Mouse (Mus musculus) limb, embryonic 10.5 days (tissue): ENCODE results near the gene Acot7. TPM values are rescaled to one million over a fixed set of nuclear protein-coding genes. Genes with fewer than 3 reads are reported as not detected.

ENCODE experiments used
- DNase-seq: peaks from one replicate; pipeline ENCODE4 v3.0.0-alpha.2; 2017; ENCODE audit warnings: low spot score
- H3K27ac ChIP-seq: fragments of 300-500 bp; sonication (generic); 2 replicates; pipeline ENCODE4 v1.5.1; 2016; ENCODE audit warnings: mild to moderate bottlenecking
- H3K27me3 ChIP-seq: fragments of 300-500 bp; sonication (generic); 2 replicates; pipeline ENCODE4 v1.6.1; 2016; ENCODE audit warnings: low read depth, mild to moderate bottlenecking; ENCODE audit not compliant: poor library complexity, severe bottlenecking
- H3K36me3 ChIP-seq: fragments of 300-500 bp; sonication (generic); 2 replicates; pipeline ENCODE4 v1.6.1; 2016; ENCODE audit warnings: mild to moderate bottlenecking, moderate library complexity
- H3K4me1 ChIP-seq: fragments of 300-500 bp; sonication (generic); 2 replicates; pipeline ENCODE4 v1.6.1; 2016
- H3K4me3 ChIP-seq: fragments of 300-500 bp; sonication (generic); 2 replicates; pipeline ENCODE4 v1.5.1; 2016; ENCODE audit warnings: mild to moderate bottlenecking, moderate library complexity
- H3K9me3 ChIP-seq: fragments of 300-500 bp; sonication (generic); replicated peaks from 2 replicates; pipeline ENCODE4 v1.6.1; 2016; ENCODE audit warnings: mild to moderate bottlenecking
- WGBS: fragments of 180-500 bp; shearing (Covaris S2); methylation state at CpG from one replicate; pipeline ENCODE4 v1.1.7; 2016; 5-methylcytosine and 5-hydroxymethylcytosine counted together
- polyA plus RNA-seq: library from polyadenylated mRNA; unstranded; fragments of >200 nt; fragmentation: Nextera tagmentation; extraction: Ambion mirVana; gene quantifications from 2 replicates; pipeline ENCODE4 v1.2.1, GENCODE M21; 2016

The Acot7 gene
- polyA plus RNA-seq, 1 experiment from 2014 or later: 34.8 TPM

- DNase-seq: peak; percentile 75
- H3K4me1 ChIP-seq: peaks cover 31% of the 10 kb centered on the region
- 5% methylated on average over 10 of the region's 10 CpGs for WGBS
These were observed 107.6 kb downstream of the Acot7 start for GRCm38 (mm10) chr4:152285505-152285904.

DNA sequence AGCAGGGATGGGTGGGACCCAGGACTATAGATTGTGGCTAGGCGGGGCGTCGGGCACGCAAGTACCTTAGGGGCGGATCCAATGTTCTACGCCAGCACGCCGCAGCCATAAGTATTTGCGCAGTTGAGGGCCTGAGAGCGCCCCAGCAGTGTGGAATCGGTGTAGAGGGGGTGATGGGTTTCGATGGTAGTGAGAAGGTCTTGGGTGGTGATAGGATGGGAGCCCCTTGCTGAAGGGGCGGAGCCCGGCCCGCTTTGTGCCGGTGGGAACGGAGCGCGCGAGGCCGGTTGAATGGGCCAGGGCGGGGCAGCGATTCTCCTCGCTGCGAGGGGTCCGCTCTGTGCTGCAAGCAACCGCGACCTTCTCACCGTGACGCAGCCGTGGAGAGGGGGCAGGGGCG, 108.2 kb downstream of the Acot7 start:
- H3K36me3 ChIP-seq: no peaks in the 10 kb centered on the region
- H3K27me3 ChIP-seq: peaks cover 96% of the 10 kb centered on the region
- WGBS: 4% methylated on average over 32 of the region's 32 CpGs
- H3K4me1 ChIP-seq: peaks cover 37% of the 10 kb centered on the region
- DNase-seq: no peak
- peak overlapping the region; percentile 14; the same call in 1 of the 2 replicates for H3K4me3 ChIP-seq
- H3K27ac ChIP-seq: no peak overlapping the region
- H3K9me3 ChIP-seq: no peaks in the 10 kb centered on the region

More at GRCm38 (mm10) chr4:152285505-152285904, 107.6 kb downstream of the Acot7 start:
- no peaks in the 10 kb centered on the region for H3K36me3 ChIP-seq
- no peaks in the 10 kb centered on the region for H3K9me3 ChIP-seq
- no peak overlapping the region for H3K4me3 ChIP-seq
- peaks cover 96% of the 10 kb centered on the region for H3K27me3 ChIP-seq
- H3K27ac ChIP-seq: no peak overlapping the region

GRCm38 (mm10) chr4:152286887-152287286, 109.0 kb downstream of the Acot7 start:
- 6% methylated on average over 26 of the region's 26 CpGs for WGBS

DNA sequence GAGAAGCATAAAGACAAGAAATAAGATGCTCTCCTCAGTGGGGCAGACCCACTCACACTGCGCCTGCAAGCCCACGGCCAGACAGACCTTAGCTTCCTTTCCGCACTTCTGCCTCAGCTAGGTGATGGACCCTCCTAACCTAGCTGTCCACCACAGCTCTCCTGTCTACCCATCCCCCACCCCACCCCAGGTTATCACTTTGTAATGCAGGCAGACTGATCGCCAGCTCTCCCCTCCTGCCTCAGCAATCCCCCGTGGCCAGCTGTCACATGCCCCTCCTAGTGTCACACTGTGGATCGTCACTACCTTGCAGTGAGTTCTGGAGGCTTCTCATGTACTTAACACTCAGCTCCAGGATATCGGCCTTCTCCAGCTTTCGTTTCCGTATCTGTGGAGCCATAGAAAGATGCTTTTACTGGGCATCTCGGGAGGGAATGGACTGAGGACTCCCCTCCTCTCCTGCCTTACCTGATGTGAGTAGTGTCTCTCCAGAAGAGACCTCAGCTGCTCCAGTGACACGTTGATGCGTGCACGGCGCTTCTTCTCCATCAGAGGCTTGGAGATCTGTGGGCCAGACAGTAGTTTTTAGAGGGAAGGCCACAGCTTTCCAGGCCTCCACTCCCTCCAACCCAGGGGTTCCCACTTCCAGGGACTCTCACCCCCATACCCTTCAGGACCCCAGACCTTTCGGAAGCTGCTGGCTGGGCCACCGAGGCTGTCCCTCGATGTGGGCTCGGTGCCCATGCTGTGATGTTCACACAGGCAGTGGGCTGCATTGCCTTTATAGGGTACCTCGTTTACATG, 109.6 kb downstream of the Acot7 start:
- Histone ChIP-seq H3K9me3 (no peaks in the 10 kb centered on the region), H3K36me3 (no peaks in the 10 kb centered on the region), H3K27me3 (peaks cover 96% of the 10 kb centered on the region), H3K4me1 (peaks cover 44% of the 10 kb centered on the region), H3K27ac (no peak overlapping the region), H3K4me3 (no peak overlapping the region)
- DNase-seq: no peak
- 17% methylated on average over 19 of the region's 19 CpGs for WGBS

More at GRCm38 (mm10) chr4:152286887-152287286, 109.0 kb downstream of the Acot7 start:
- Histone ChIP-seq H3K27me3 (peaks cover 96% of the 10 kb centered on the region), H3K27ac (no peak overlapping the region), H3K4me1 (peaks cover 38% of the 10 kb centered on the region), H3K9me3 (no peaks in the 10 kb centered on the region), H3K4me3 (no peak overlapping the region), H3K36me3 (no peaks in the 10 kb centered on the region)
- peak; percentile 88 for DNase-seq

DNA sequence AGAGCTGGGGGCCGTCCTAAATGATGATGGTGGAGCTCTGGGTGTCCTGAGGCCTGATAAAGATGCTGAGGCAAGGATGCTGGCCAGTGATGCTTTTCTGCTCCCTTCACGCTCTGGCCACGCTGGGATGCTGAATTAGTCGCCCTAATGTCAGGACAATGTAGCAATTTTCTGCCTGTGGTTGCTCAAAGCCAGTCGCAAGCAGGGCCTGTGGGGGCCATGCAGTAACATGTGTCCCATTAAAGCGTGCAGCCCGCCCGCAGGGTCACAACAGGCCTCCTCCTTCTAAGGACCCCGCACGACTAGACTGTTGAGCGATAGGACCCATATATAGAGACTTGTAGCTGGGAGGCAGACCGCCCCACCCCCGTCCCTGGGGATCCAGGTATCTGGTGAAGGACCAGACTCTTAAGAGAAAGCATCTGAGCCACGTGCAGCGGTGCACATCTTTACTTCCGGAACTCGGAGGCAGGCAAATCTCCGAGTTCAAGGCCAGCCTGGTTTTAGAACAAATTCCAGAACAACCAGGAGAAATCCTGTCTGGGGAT, 110.5 kb downstream of the Acot7 start:
- WGBS: 57% methylated on average over 18 of the region's 18 CpGs
- H3K9me3 ChIP-seq: no peaks in the 10 kb centered on the region
- H3K27me3 ChIP-seq: peaks cover 96% of the 10 kb centered on the region
- DNase-seq: no peak
- no peak overlapping the region for H3K27ac ChIP-seq
- no peaks in the 10 kb centered on the region for H3K36me3 ChIP-seq
- H3K4me3 ChIP-seq: no peak overlapping the region
- peaks cover 40% of the 10 kb centered on the region for H3K4me1 ChIP-seq

GRCm38 (mm10) chr4:152290385-152290784, 112.5 kb downstream of the Acot7 start:
- DNase-seq: no peak
- peaks cover 46% of the 10 kb centered on the region for H3K4me1 ChIP-seq
- no peaks in the 10 kb centered on the region for H3K36me3 ChIP-seq
- H3K27me3 ChIP-seq: peaks cover 95% of the 10 kb centered on the region
- 0% methylated on average over 39 of the region's 39 CpGs for WGBS
- H3K9me3 ChIP-seq: no peaks in the 10 kb centered on the region
- H3K27ac ChIP-seq: peak overlapping the region; percentile 46; the same call in 1 of the 2 replicates
- H3K4me3 ChIP-seq: peak overlapping the region; percentile 44

GRCm38 (mm10) chr4:152290991-152291390, 113.1 kb downstream of the Acot7 start:
- Histone ChIP-seq H3K27me3 (peaks cover 95% of the 10 kb centered on the region), H3K4me3 (peak overlapping the region; percentile 44), H3K4me1 (peaks cover 52% of the 10 kb centered on the region), H3K27ac (no peak overlapping the region), H3K9me3 (no peaks in the 10 kb centered on the region), H3K36me3 (no peaks in the 10 kb centered on the region)
- 14% methylated on average over 11 of the region's 11 CpGs for WGBS
- DNase-seq: no peak

GRCm38 (mm10) chr4:152291562-152291961, 113.6 kb downstream of the Acot7 start, which contains the start of gene Hes3:
Gene Hes3, minus strand, starts transcription at chr4:152291662.
- no peak for DNase-seq
- Histone ChIP-seq H3K4me3 (peak within 1 kb of the TSS; percentile 44), H3K27ac (no peak within 1 kb of the TSS), H3K36me3 (no peaks in the 10 kb centered on the region), H3K4me1 (peaks cover 52% of the 10 kb centered on the region), H3K27me3 (peaks cover 90% of the 10 kb centered on the region), H3K9me3 (no peaks in the 10 kb centered on the region)
- WGBS: 26% methylated on average over 6 of the region's 6 CpGs

GRCm38 (mm10) chr4:152292102-152292765, 114.3 kb downstream of the Acot7 start:
- WGBS: 30% methylated on average over 12 of the region's 12 CpGs
- peaks cover 50% of the 10 kb centered on the region for H3K4me1 ChIP-seq

DNA sequence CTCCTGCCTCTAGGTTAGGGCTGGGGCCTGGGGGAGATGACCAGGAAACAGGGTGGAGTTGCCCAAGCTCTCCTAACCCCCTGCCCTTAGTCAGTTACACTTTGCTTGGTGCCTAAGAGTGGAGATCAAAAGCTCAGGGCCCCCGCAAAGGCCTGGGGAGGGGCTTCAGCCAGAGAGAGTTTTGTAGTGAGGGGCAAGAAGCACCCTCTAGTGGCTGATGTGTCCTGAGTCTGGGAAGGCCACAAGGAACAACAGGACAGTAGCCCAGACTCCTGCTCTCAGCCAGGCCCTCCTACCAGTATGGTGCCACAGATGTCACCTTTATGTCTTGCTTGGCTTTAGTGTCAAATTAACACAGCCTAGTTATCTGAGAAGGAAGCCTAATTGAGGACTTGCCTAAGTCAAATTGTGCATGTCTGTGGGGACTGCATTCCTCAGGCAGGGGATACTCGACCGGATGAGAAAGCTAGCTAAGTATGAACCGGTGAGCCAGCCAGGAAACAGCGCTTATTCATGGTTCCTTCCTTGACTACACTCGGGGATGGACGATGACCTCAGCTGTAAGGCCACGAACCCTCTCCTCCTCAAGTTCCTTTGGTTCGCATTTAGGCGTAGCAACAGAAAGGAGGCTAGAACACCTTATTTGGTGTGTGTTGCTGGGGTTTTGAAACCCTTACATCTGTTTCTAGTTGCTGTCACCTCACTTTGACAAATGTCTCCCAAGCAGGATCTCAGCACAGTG, 116.4 kb downstream of the Acot7 start:
- Histone ChIP-seq H3K9me3 (no peaks in the 10 kb centered on the region), H3K27me3 (peaks cover 67% of the 10 kb centered on the region), H3K36me3 (peaks cover under 1% of the 10 kb centered on the region; the same call in 1 of the 2 replicates), H3K27ac (no peak overlapping the region), H3K4me1 (peaks cover 68% of the 10 kb centered on the region), H3K4me3 (no peak overlapping the region)
- no peak for DNase-seq
- 40% methylated on average over 10 of the region's 10 CpGs for WGBS

More at GRCm38 (mm10) chr4:152292102-152292765, 114.3 kb downstream of the Acot7 start:
- Histone ChIP-seq H3K36me3 (no peaks in the 10 kb centered on the region), H3K9me3 (no peaks in the 10 kb centered on the region), H3K27ac (no peak overlapping the region), H3K27me3 (peaks cover 84% of the 10 kb centered on the region), H3K4me3 (no peak overlapping the region)
- DNase-seq: no peak

DNA sequence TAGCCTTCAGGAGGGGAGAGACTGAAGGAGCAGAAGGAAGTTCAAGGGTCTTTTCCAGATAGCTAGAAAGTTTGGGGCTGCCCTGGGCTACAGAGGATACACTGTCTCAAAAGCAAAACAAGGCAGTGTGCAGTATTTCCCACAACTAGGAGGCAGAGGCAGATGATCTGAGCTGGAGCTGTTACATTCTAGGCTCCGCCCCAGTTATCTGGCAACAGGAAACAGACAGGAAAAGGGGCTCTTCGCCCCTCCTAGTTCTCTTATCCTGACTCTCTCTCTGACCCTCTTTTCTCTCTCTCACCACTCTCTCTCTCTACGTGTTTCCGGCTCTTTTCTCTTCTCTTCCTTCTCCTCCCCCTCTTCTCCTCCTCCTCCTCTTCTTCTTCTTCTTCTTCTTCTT, 118.0 kb downstream of the Acot7 start:
- H3K36me3 ChIP-seq: peaks cover 16% of the 10 kb centered on the region
- peaks cover 51% of the 10 kb centered on the region for H3K27me3 ChIP-seq
- H3K4me3 ChIP-seq: peak overlapping the region; percentile 100; the same call in 1 of the 2 replicates
- DNase-seq: no peak
- H3K9me3 ChIP-seq: no peaks in the 10 kb centered on the region
- WGBS: 55% methylated on average over 4 of the region's 4 CpGs
- peaks cover 56% of the 10 kb centered on the region for H3K4me1 ChIP-seq
- no peak overlapping the region for H3K27ac ChIP-seq

DNA sequence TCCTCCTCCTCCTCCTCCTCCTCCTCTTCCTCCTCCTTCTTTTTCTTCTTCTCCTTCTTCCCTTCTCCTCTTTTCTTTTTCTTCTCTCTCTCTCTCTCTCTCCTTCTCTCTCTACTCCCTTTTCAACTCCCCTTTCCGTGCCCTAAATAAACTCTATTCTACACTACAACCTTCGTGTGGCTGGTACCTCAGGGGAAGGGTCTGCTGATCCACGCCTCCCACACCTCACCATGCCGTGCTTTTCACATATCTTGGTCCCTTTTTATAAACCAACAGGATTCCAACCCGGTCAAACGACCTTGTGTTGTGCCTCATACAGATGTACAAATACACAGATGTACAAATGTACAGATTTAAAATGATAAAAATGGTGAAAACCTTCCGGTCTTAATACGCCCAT, 118.4 kb downstream of the Acot7 start:
- Histone ChIP-seq H3K9me3 (no peaks in the 10 kb centered on the region), H3K4me3 (peak overlapping the region; percentile 100), H3K4me1 (peaks cover 54% of the 10 kb centered on the region), H3K27ac (peak overlapping the region; percentile 93; the same call in 1 of the 2 replicates), H3K36me3 (peaks cover 20% of the 10 kb centered on the region), H3K27me3 (peaks cover 46% of the 10 kb centered on the region)
- 22% methylated on average over 8 of the region's 8 CpGs for WGBS
- no peak for DNase-seq
